Mouse (Mus musculus): ENCODE data around the gene Chchd3. TPM values are rescaled to one million over a fixed set of nuclear protein-coding genes. Genes with fewer than 3 reads are reported as not detected.

Gene Chchd3
- total RNA-seq (2022) = 10 to 100 TPM; 78.6 to 86.8 (median 83.2) TPM

DNA sequence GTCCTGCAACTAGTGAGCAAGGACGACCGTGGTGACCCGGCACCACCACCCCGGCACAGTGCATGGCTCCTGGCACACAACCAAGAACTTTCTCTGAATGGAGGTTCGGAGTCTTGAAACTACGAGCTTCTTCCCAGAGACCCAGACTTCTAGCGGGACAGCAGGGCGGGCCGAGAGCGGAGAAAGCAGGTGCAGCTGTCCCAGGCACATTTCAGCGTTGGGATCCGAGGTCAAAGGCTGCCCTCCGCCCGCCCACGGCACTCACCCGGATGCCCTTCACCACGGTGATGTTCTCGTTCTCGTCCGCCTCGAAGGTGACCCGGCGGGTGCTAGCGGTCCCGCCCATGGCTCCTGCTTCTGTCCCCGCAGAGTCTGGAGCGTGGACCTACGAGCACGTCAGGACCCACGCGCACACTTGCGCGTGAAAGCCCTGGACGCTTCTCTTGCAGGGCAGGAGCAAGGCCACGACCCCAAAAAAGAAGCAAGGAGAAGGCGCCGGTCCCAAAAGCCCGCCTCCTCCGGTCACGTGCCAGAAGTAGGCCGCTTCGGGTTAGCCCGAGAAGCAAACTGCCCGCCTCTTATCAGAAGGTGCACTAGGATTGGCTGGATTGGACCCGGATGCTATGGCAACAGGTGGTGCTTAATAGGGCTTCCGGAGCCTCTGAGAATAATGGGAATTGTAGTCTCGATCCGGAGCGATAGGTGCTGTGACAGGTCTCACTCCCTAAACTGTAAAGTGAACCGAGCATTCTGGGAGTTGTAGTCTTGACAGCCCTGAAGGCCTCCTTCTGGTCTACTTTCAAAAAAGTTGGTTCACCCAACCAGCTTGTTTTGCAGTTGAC is at the start of gene Chchd3:
Chchd3 (minus strand) TSS at position 526 of the 842 bp plus-strand sequence.
- DNase-seq (ENCODE audit: low spot score in 2 of 2) = peak; percentile 91 to 99

- peak in 1 of 2 experiments; percentile 62 for DNase-seq (ENCODE audit: low spot score in 2 of 2)
Measured at GRCm38 (mm10) chr6:33104661-33105060, 44.6 kb upstream of the Chchd3 start.

DNA sequence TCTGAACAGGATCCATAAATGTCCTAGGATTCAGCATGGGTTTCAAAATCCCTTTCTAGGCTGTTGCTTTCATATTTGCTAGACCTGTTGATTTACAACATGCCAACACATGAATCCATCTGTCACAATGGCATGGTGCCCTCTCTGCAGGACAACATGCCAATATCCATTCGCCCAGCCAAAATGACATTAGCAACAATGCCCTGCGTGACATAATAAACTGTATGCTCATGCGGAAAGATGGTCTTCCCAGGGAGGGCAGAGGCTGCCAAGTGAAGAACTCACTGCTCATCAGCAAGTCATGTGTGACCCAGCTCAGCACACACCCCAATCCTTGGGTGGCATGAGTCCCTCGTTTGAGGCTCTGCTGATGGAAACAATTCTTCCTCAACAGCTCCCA is 38.8 kb upstream of the Chchd3 start:
- DNase-seq (ENCODE audit: low spot score in 2 of 2) = no peak

GRCm38 (mm10) chr6:33094671-33095233 is 34.7 kb upstream of the Chchd3 start:
- DNase-seq (ENCODE audit: low spot score in 2 of 2) = no peak

GRCm38 (mm10) chr6:33080186-33080585 is 20.1 kb upstream of the Chchd3 start:
- no peak for DNase-seq (ENCODE audit: low spot score in 2 of 2)

- DNase-seq (ENCODE audit: low spot score in 2 of 2) = no peak
Measured at GRCm38 (mm10) chr6:33078260-33078936, 18.3 kb upstream of the Chchd3 start.

DNA sequence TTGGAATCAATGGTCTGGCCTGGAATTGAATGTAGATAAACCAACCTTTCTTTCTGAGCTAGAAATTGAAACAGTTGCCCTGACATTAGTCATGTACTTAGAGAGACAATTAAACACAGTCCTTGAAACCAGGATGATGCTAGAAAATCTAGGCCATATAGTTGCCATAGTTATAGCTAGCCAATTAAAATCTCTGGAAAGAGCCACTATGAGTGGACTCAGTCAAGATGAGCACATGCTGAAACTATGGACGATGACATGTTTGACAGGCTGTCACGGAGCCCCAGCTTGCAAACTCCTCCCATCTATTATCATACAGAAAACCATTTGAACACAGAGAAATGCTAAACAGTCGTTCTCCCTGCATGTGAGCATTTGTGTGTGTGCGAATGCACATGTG is 6.4 kb upstream of the Chchd3 start:
- no peak for DNase-seq (ENCODE audit: low spot score in 2 of 2)

GRCm38 (mm10) chr6:33059276-33059675 is 784 bp downstream of the Chchd3 start:
- DNase-seq (ENCODE audit: low spot score in 2 of 2) = no peak

GRCm38 (mm10) chr6:33056392-33056791 is 3.7 kb downstream of the Chchd3 start:
- no peak for DNase-seq (ENCODE audit: low spot score in 2 of 2)

DNA sequence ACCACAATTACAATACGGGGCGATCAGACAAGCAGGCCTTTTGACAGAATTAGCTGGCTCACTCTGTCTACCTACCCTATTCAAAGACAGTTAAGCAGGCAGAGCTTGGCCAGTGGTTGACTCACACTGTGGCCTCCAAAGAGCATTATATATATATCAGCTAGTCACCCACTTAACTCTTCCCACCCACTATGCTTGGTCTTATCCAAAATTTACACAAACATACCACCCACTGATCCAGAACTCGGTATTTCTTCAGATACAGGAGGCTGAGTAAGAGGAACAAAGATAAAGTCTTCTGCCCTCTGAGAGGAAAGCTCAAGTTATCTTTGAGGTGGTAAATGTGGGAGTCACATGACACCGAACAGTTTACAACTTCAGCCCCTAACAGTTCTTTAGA is 4.4 kb downstream of the Chchd3 start:
- no peak for DNase-seq (ENCODE audit: low spot score in 2 of 2)

DNA sequence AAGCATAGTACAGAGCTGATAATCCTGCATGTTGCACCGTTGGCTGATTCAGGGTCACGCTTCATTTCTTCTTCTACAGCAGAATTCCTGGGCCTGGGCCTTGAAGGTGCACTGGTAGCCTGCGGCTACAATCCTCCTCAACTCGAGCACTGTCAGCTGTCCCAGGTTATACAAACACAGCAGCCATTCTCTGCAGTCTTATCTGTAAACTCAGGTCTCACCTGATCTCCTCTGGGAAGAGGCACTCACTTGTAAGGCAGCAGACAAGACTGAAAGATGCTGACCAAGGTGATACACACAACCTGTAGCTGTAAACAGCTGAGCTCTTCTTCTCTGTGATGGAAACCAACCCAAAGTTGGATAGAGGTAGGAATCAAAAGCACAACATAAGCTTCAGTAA is 5.1 kb downstream of the Chchd3 start:
- no peak for DNase-seq (ENCODE audit: low spot score in 2 of 2)

GRCm38 (mm10) chr6:33051642-33052041 is 8.4 kb downstream of the Chchd3 start:
- no peak for DNase-seq (ENCODE audit: low spot score in 2 of 2)

- DNase-seq (ENCODE audit: low spot score in 2 of 2) = no peak
Measured at GRCm38 (mm10) chr6:33049705-33050420, 10.2 kb downstream of the Chchd3 start.

DNA sequence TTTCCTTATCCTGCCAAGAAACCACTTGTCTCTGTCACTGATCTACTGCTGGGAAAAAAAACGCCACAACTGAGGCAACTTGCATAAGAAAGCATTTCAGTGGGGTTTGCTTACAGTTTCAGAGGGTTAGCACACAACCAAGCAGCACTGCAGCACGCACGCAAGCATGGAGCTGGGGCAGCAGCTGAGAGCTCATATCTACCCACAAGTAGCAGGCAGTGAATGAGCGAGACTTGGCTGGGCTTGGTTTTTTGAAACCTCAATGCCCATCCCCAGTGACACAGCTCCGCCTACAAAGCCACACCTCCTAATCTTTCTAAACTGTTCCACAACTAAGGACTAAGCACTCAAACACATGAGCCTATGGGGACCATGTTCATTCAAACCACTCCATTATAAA is 16.6 kb downstream of the Chchd3 start:
- no peak for DNase-seq (ENCODE audit: low spot score in 2 of 2)

- no peak for DNase-seq (ENCODE audit: low spot score in 2 of 2)
Measured at GRCm38 (mm10) chr6:33042880-33043279, 17.2 kb downstream of the Chchd3 start.

DNA sequence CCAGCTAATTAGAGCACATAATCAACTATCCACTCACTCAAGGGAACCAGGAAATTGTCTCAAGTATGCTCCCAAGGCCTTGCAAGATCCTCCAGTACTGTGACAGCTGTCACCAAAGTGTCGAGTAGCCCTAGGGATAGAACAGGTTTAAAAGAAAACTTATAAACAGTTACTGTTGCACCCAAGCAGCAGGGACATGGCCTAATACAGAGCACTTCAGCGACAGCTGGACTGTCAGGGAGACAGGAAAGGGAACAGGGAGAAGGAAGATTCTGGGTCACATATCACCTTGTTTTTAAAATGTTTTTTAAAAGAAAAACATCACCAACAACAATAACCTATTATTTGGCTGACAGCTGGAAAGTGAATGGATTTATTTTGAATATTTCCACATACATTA is 18.1 kb downstream of the Chchd3 start:
- no peak for DNase-seq (ENCODE audit: low spot score in 2 of 2)

GRCm38 (mm10) chr6:33040360-33041090 is 19.5 kb downstream of the Chchd3 start:
- DNase-seq (ENCODE audit: low spot score in 2 of 2) = no peak

DNA sequence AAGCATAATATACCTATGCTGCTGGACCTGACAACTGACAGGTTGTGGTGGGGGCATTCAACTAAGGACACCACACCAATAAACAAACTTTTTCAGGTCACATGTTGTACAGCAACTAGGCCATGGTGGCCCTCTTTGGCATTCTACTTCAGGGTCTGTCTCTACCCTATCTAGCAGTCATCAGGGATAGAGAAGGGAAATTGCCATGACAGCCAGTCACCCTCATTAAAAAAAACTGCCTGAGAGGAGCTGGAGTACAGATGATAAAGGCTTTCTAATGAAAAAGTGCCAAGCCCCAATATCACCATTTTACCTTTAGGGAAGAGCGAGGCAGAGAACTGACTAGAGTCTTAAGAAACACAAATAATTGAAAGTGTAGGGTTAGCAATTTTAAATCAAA is 27.5 kb downstream of the Chchd3 start:
- no peak for DNase-seq (ENCODE audit: low spot score in 2 of 2)

- DNase-seq (ENCODE audit: low spot score in 2 of 2) = no peak
Measured at GRCm38 (mm10) chr6:33031631-33032030, 28.4 kb downstream of the Chchd3 start.

DNA sequence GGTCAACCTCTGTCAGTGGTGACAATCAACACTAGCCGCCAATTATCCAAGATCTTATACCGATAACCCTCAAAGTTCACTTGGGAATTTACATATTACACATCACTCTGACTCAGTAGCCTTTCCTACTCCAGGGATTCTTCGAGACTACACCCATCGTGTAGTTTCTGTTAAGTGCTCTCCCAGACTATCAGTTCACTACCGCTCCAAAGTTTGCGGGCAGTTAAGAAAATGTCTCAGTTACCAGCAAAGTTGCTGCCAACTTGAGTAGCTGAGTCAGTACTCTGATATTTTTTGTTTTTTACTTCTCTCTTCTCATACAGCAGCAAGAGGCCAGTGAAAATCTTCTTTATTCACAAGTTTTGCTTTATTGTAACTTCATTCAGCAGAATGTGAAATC is 31.8 kb downstream of the Chchd3 start:
- DNase-seq (ENCODE audit: low spot score in 2 of 2) = no peak

GRCm38 (mm10) chr6:33025041-33025440 is 35.0 kb downstream of the Chchd3 start:
- no peak for DNase-seq (ENCODE audit: low spot score in 2 of 2)
